Mouse (Mus musculus) CH12.LX (cell line): ENCODE results near the gene Tspan32. TPM values are rescaled to one million over a fixed set of nuclear protein-coding genes. Genes with fewer than 3 reads are reported as not detected.
A peak's percentile ranks its signal among the peaks of the same experiment; 100 is the strongest.

Experiments used
- DNase-seq: peaks from one replicate; pipeline ENCODE4 v3.0.0-alpha.2; 2013; ENCODE audit errors: extremely low read depth
- H3K27ac ChIP-seq: 2 replicates; pipeline ENCODE4 v1.5.1; 2012; ENCODE audit warnings: low read depth, mild to moderate bottlenecking, control low read depth, moderate library complexity; ENCODE audit not compliant: insufficient read depth
- H3K27me3 ChIP-seq: replicated peaks from 2 replicates; pipeline ENCODE3; 2012; ENCODE audit warnings: inconsistent platforms
- H3K36me3 ChIP-seq, 2 experiments: replicated peaks in 1 of 2; 2 replicates each; pipeline versions ENCODE3 to v1.6.1; 2012; ENCODE audit warnings: inconsistent platforms in 1 of 2, low read length in 1 of 2, mild to moderate bottlenecking in 1 of 2, mixed read lengths in 1 of 2, moderate library complexity in 1 of 2; ENCODE audit not compliant: control insufficient read depth in 1 of 2, insufficient read depth in 1 of 2
- H3K4me1 ChIP-seq, 2 experiments: 2 replicates each; pipeline ENCODE4 v1.6.1; 2012; ENCODE audit warnings: inconsistent platforms in 1 of 2, moderate library complexity in 1 of 2; ENCODE audit not compliant: insufficient read depth in 2 of 2, control insufficient read depth in 1 of 2
- H3K4me2 ChIP-seq: 2 replicates; pipeline ENCODE4 v1.6.1; 2012; ENCODE audit warnings: low read depth, mild to moderate bottlenecking, control low read depth; ENCODE audit not compliant: poor library complexity, insufficient read depth, severe bottlenecking
- H3K4me3 ChIP-seq, 3 experiments: fragments of 150-350 bp in 1 of 3; sonication (generic) in 1 of 3; replicated peaks in 1 of 3; 2 replicates each; pipeline versions ENCODE3 to v1.5.1; 2011 to 2012; ENCODE audit warnings: low read depth in 2 of 3, low read length in 2 of 3, mild to moderate bottlenecking in 2 of 3, moderate library complexity in 2 of 3, control low read depth in 1 of 3, improper control_type of control experiment in 1 of 3, inconsistent platforms in 1 of 3, mixed read lengths in 1 of 3; ENCODE audit not compliant: poor library complexity in 1 of 3
- H3K79me2 ChIP-seq: replicated peaks from 2 replicates; pipeline ENCODE4 v1.6.1; 2012; ENCODE audit warnings: mild to moderate bottlenecking, moderate library complexity; ENCODE audit not compliant: control insufficient read depth, poor library complexity, insufficient read depth, severe bottlenecking; ENCODE audit errors: extremely low read depth
- H3K9ac ChIP-seq: 2 replicates; pipeline ENCODE4 v1.6.1; 2012; ENCODE audit warnings: low read depth, mild to moderate bottlenecking, control low read depth, moderate library complexity; ENCODE audit not compliant: insufficient read depth
- H3K9me3 ChIP-seq: replicated peaks from 2 replicates; pipeline ENCODE3; 2012; ENCODE audit warnings: low read length, inconsistent platforms, mixed read lengths
- BHLHE40 ChIP-seq: IDR thresholded peaks from 2 replicates; pipeline ENCODE4 v1.6.1; 2011; ENCODE audit warnings: mild to moderate bottlenecking, low read depth, low read length, improper control_type of control experiment
- CHD1 ChIP-seq: IDR thresholded peaks from 2 replicates; pipeline ENCODE4 v1.6.1; 2012; ENCODE audit warnings: low read depth, low read length, improper control_type of control experiment, inconsistent platforms
- CHD2 ChIP-seq: IDR thresholded peaks from 2 replicates; pipeline ENCODE4 v1.6.1; 2011; ENCODE audit warnings: low read length, improper control_type of control experiment
- CTCF ChIP-seq, 2 experiments: IDR thresholded peaks in 1 of 2; conservative IDR thresholded peaks in 1 of 2; 2 replicates each; pipeline ENCODE4 v1.5.1; 2011 to 2012; ENCODE audit warnings: low read depth in 2 of 2, low read length in 2 of 2, improper control_type of control experiment in 1 of 2, inconsistent platforms in 1 of 2, mild to moderate bottlenecking in 1 of 2, moderate library complexity in 1 of 2
- E2F4 ChIP-seq: IDR thresholded peaks from 2 replicates; pipeline ENCODE4 v1.6.1; 2011; ENCODE audit warnings: low read depth, low read length, improper control_type of control experiment; ENCODE audit not compliant: insufficient replicate concordance
- ELF1 ChIP-seq: IDR thresholded peaks from 2 replicates; pipeline ENCODE4 v1.6.1; 2014; ENCODE audit warnings: low read depth, mild to moderate bottlenecking, inconsistent platforms, low read length, improper control_type of control experiment
- EP300 ChIP-seq: IDR thresholded peaks from 2 replicates; pipeline ENCODE4 v1.6.1; 2011; ENCODE audit warnings: low read length, improper control_type of control experiment
- ETS1 ChIP-seq: conservative IDR thresholded peaks from 2 replicates; pipeline ENCODE4 v1.6.1; 2012; ENCODE audit warnings: low read depth, mild to moderate bottlenecking, inconsistent platforms, low read length, improper control_type of control experiment, moderate library complexity
- GABPA ChIP-seq: IDR thresholded peaks from 2 replicates; pipeline ENCODE4 v1.6.1; 2012; ENCODE audit warnings: low read depth, low read length, improper control_type of control experiment, inconsistent platforms; ENCODE audit not compliant: insufficient replicate concordance
- HCFC1 ChIP-seq: IDR thresholded peaks from 2 replicates; pipeline ENCODE4 v1.6.1; 2012; ENCODE audit warnings: low read depth, mild to moderate bottlenecking, inconsistent platforms, low read length, improper control_type of control experiment
- IRF4 ChIP-seq: IDR thresholded peaks from 2 replicates; pipeline ENCODE4 v1.6.1; 2014; ENCODE audit warnings: low read depth, mild to moderate bottlenecking, inconsistent platforms, low read length, improper control_type of control experiment
- JUN ChIP-seq: IDR thresholded peaks from 2 replicates; pipeline ENCODE4 v1.6.1; 2011; ENCODE audit warnings: low read depth, mild to moderate bottlenecking, low read length, improper control_type of control experiment, moderate library complexity; ENCODE audit not compliant: insufficient read depth
- JUND ChIP-seq: conservative IDR thresholded peaks from 2 replicates; pipeline ENCODE4 v1.6.1; 2011; ENCODE audit warnings: low read depth, low read length, improper control_type of control experiment
- KAT2A ChIP-seq: IDR thresholded peaks from 2 replicates; pipeline ENCODE4 v1.6.1; 2012; ENCODE audit warnings: low read length, improper control_type of control experiment, inconsistent platforms; ENCODE audit not compliant: insufficient replicate concordance
- MAFK ChIP-seq: IDR thresholded peaks from 2 replicates; pipeline ENCODE4 v1.6.1; 2011; ENCODE audit warnings: low read length, improper control_type of control experiment; ENCODE audit not compliant: insufficient replicate concordance
- MAX ChIP-seq: IDR thresholded peaks from 2 replicates; pipeline ENCODE4 v1.6.1; 2011; ENCODE audit warnings: low read length, improper control_type of control experiment
- MAZ ChIP-seq: IDR thresholded peaks from 2 replicates; pipeline ENCODE4 v1.6.1; 2012; ENCODE audit warnings: low read depth, mild to moderate bottlenecking, inconsistent platforms, low read length, improper control_type of control experiment, moderate library complexity
- MEF2A ChIP-seq: IDR thresholded peaks from 2 replicates; pipeline ENCODE4 v1.6.1; 2014; ENCODE audit warnings: low read depth, mild to moderate bottlenecking, inconsistent platforms, low read length, improper control_type of control experiment, borderline replicate concordance
- MXI1 ChIP-seq: IDR thresholded peaks from 2 replicates; pipeline ENCODE4 v1.6.1; 2011; ENCODE audit warnings: mild to moderate bottlenecking, low read depth, low read length, improper control_type of control experiment
- MYC ChIP-seq: IDR thresholded peaks from 2 replicates; pipeline ENCODE4 v1.6.1; 2011; ENCODE audit warnings: low read depth, mild to moderate bottlenecking, improper control_type of control experiment, low read length
- NELFE ChIP-seq: IDR thresholded peaks from 2 replicates; pipeline ENCODE4 v1.6.1; 2011; ENCODE audit warnings: low read depth, low read length, improper control_type of control experiment
- NRF1 ChIP-seq: IDR thresholded peaks from 2 replicates; pipeline ENCODE4 v1.6.1; 2014; ENCODE audit warnings: low read depth, mild to moderate bottlenecking, inconsistent platforms, low read length, improper control_type of control experiment, moderate library complexity
- PAX5 ChIP-seq: IDR thresholded peaks from 2 replicates; pipeline ENCODE4 v1.6.1; 2012; ENCODE audit warnings: low read length, inconsistent platforms, mixed read lengths
- POLR2A ChIP-seq: IDR thresholded peaks from 2 replicates; pipeline ENCODE4 v1.6.1; 2011; ENCODE audit warnings: low read depth, mild to moderate bottlenecking, improper control_type of control experiment, low read length
- POLR2AphosphoS2 ChIP-seq: IDR thresholded peaks from 2 replicates; pipeline ENCODE4 v1.6.1; 2011; ENCODE audit warnings: low read depth, low read length, improper control_type of control experiment
- RAD21 ChIP-seq: IDR thresholded peaks from 2 replicates; pipeline ENCODE4 v1.6.1; 2011; ENCODE audit warnings: low read depth, mild to moderate bottlenecking, low read length, improper control_type of control experiment, moderate library complexity
- RCOR1 ChIP-seq: conservative IDR thresholded peaks from 2 replicates; pipeline ENCODE4 v1.6.1; 2012; ENCODE audit warnings: low read depth, mild to moderate bottlenecking, inconsistent platforms, low read length, improper control_type of control experiment
- SIN3A ChIP-seq: IDR thresholded peaks from 2 replicates; pipeline ENCODE4 v1.6.1; 2012; ENCODE audit warnings: low read length, improper control_type of control experiment, inconsistent platforms
- SMC3 ChIP-seq: IDR thresholded peaks from 2 replicates; pipeline ENCODE4 v1.6.1; 2011; ENCODE audit warnings: low read depth, low read length, improper control_type of control experiment
- TBP ChIP-seq: conservative IDR thresholded peaks from 2 replicates; pipeline ENCODE4 v1.6.1; 2011; ENCODE audit warnings: low read depth, low read length, improper control_type of control experiment
- TCF12 ChIP-seq: IDR thresholded peaks from 2 replicates; pipeline ENCODE4 v1.6.1; 2014; ENCODE audit warnings: low read depth, mild to moderate bottlenecking, inconsistent platforms, low read length, improper control_type of control experiment
- UBTF ChIP-seq: IDR thresholded peaks from 2 replicates; pipeline ENCODE4 v1.6.1; 2012; ENCODE audit warnings: low read depth, mild to moderate bottlenecking, inconsistent platforms, low read length, improper control_type of control experiment, moderate library complexity
- USF1 ChIP-seq: IDR thresholded peaks from 2 replicates; pipeline ENCODE4 v1.6.1; 2014; ENCODE audit warnings: low read depth, mild to moderate bottlenecking, inconsistent platforms, low read length, improper control_type of control experiment
- USF2 ChIP-seq: conservative IDR thresholded peaks from 2 replicates; pipeline ENCODE4 v1.6.1; 2011; ENCODE audit warnings: low read depth, low read length, improper control_type of control experiment
- ZC3H11A ChIP-seq: IDR thresholded peaks from 2 replicates; pipeline ENCODE4 v1.6.1; 2012; ENCODE audit warnings: low read depth, mild to moderate bottlenecking, inconsistent platforms, low read length, improper control_type of control experiment
- ZKSCAN1 ChIP-seq: IDR thresholded peaks from 2 replicates; pipeline ENCODE4 v1.6.1; 2012; ENCODE audit warnings: low read depth, inconsistent platforms, low read length, improper control_type of control experiment, borderline replicate concordance
- ZMIZ1 ChIP-seq: IDR thresholded peaks from 2 replicates; pipeline ENCODE4 v1.6.1; 2012; ENCODE audit warnings: low read depth, mild to moderate bottlenecking, inconsistent platforms, low read length, improper control_type of control experiment
- ZNF384 ChIP-seq: IDR thresholded peaks from 2 replicates; pipeline ENCODE4 v1.6.1; 2012; ENCODE audit warnings: low read depth, low read length, improper control_type of control experiment, inconsistent platforms
- dilution Hi-C: fragments of 300-500 bp; cut with MboI; formaldehyde crosslinking; loops from 2 replicates; pipeline ENCODE4 v1.14.3; 2020; ENCODE audit warnings: low sequenced_read_pairs; ENCODE audit not compliant: extremely low pct_unique_long_range_greater_than_20kb, extremely low pct_ligation_motif_present
- in situ Hi-C: fragments of 300-500 bp; cut with MboI; formaldehyde crosslinking; loops from 3 replicates; pipeline ENCODE4 v1.14.3; 2019; ENCODE audit warnings: low sequenced_read_pairs, low pct_ligation_motif_present, low pct_unique_long_range_greater_than_20kb, mixed read lengths
- polyA plus RNA-seq: library from polyadenylated mRNA; unstranded; fragments of >175 nt; gene quantifications from 2 replicates; pipeline ENCODE4 v1.2.1, GENCODE M21; 2012; ENCODE audit warnings: low read depth; ENCODE audit not compliant: insufficient read length
- total RNA-seq, 2 experiments: library from RNA; depleted of rRNA; stranded (reverse); fragments of 300-350 nt in 1 of 2; fragments of >200 nt in 1 of 2; gene quantifications; 2 replicates each; pipeline ENCODE4 v1.2.3; 2012 to 2014

Tspan32 gene
- total and polyA plus RNA-seq, 3 experiments, result 28.2 to 34.5 (median 28.6) TPM

- H3K27ac ChIP-seq, result peak overlapping the region; percentile 94
- dilution Hi-C loops, result no loop called here
- DNase-seq, result peak; percentile 88
- H3K27me3 ChIP-seq, result no peaks in the 10 kb centered on the region
- H3K4me3 ChIP-seq, result no peak overlapping the region
- peak overlapping the region; percentile 18 for H3K9ac ChIP-seq
- peak overlapping the region; percentile 41 for H3K4me2 ChIP-seq
- no peaks in the 10 kb centered on the region for H3K79me2 ChIP-seq
- in situ Hi-C loops, result no loop called here
- H3K36me3 ChIP-seq, result peaks cover 0 to 2% of the 10 kb centered on the region in 2 experiments
- TF ChIP-seq SMC3 (peak; percentile 9), NELFE (peak; percentile 39; the same call in 1 of the 2 replicates), NRF1 (no peak), RCOR1 (no peak), GABPA (no peak), ZKSCAN1 (no peak), ZC3H11A (no peak), BHLHE40 (peak; percentile 83), MAZ (peak; percentile 36; the same call in 1 of the 2 replicates), IRF4 (peak; percentile 77), UBTF (no peak), POLR2A (peak; percentile 47), JUND (no peak), CHD1 (no peak; the same call in 1 of the 2 replicates), MAFK (peak; percentile 81), TBP (peak; percentile 67), USF2 (peak; percentile 88), MYC (peak; percentile 83), ELF1 (peak; percentile 76), MEF2A (peak; percentile 74), E2F4 (0 out of 2 replicates have a peak, but pooled peaks have one; percentile 63), SIN3A (peak; percentile 78; the same call in 1 of the 2 replicates), CTCF (conservative IDR thresholded peaks at IDR 0.05 in 1 of 2, IDR thresholded peaks at IDR 0.05 in 1 of 2; ENCODE audit: low read depth in 2 of 2, low read length in 2 of 2) (no peak), EP300 (peak; percentile 84), USF1 (peak; percentile 89), PAX5 (no peak), POLR2AphosphoS2 (no peak), KAT2A (0 out of 2 replicates have a peak, but pooled peaks have one; percentile 40), MAX (peak; percentile 88), RAD21 (no peak; the same call in 1 of the 2 replicates), HCFC1 (peak; percentile 54), MXI1 (peak; percentile 46; the same call in 1 of the 2 replicates), ZMIZ1 (0 out of 2 replicates have a peak, but pooled peaks have one; percentile 61), TCF12 (peak; percentile 58; the same call in 1 of the 2 replicates), CHD2 (peak; percentile 63; the same call in 1 of the 2 replicates), ZNF384 (no peak), ETS1 (peak; percentile 72), JUN (0 out of 2 replicates have a peak, but pooled peaks have one; percentile 3)
- no peaks in the 10 kb centered on the region for H3K9me3 ChIP-seq
- peaks cover 42 to 72% of the 10 kb centered on the region in 2 experiments for H3K4me1 ChIP-seq
Observed at GRCm38 (mm10) chr7:143038174-143038931, 33.5 kb downstream of the Tspan32 start.
